8 mouse cellular contexts compared by ENCODE assay signal in genomic region chr4:32179707-32180241, GRCm38 (mm10). TPM values are rescaled to one million over a fixed set of nuclear protein-coding genes. Genes with fewer than 3 reads are reported as not detected.
DNase-seq lines count a peak whose midpoint lies in the region; ATAC-seq lines count a peak whose summit lies in the region.

No protein-coding gene starts in this region.

- no peak for ATAC-seq in forebrain, embryonic 11.5 days (replicated peaks; ENCODE audit: low FRiP score)
- ATAC-seq in megakaryocyte progenitor cell, adult 5-6 weeks (replicated peaks; ENCODE audit: poor library complexity): peak; percentile 35

- no peak overlapping the region for H3K4me2 ChIP-seq in forebrain, embryonic 11.5 days (ENCODE audit: low read depth, low read length, severe bottlenecking)

- H3K9me3 ChIP-seq in forebrain, embryonic 10.5 days: no peaks in the 10 kb centered on the region
- no peaks in the 10 kb centered on the region for H3K9me3 ChIP-seq in forebrain, embryonic 11.5 days (ENCODE audit: control insufficient read depth, low read length)

- WGBS in forebrain, embryonic 10.5 days: 63% methylated on average over 8 of the region's 8 CpGs
- 56% methylated on average over 8 of the region's 8 CpGs for WGBS in forebrain, embryonic 11.5 days

- peak overlapping the region; percentile 60 for H3K27ac ChIP-seq in forebrain, embryonic 10.5 days
- H3K27ac ChIP-seq in forebrain, embryonic 11.5 days (ENCODE audit: low read depth, low read length): no peak overlapping the region

- DNase-seq in forebrain, embryonic 10.5 days (ENCODE audit: extremely low spot score, low spot score): no peak
- DNase-seq in forebrain, embryonic 11.5 days (ENCODE audit: low spot score): no peak
- peak; percentile 48 to 55 for DNase-seq in adrenal gland, postnatal 36 days
- DNase-seq in gonadal fat pad, adult 2 months (ENCODE audit: low read depth): peak; percentile 84
- DNase-seq in kidney, adult 8-10 months: peak; percentile 47 to 66
- DNase-seq in cerebellum, postnatal 14 days: no peak
- DNase-seq in left cerebral cortex, adult 18-20 months (ENCODE audit: low spot score in 2 of 2): no peak

- H3K36me3 ChIP-seq in forebrain, embryonic 10.5 days (replicated peaks): no peaks in the 10 kb centered on the region
- H3K36me3 ChIP-seq in forebrain, embryonic 11.5 days (ENCODE audit: control insufficient read depth, insufficient read depth, low read length): no peaks in the 10 kb centered on the region

- H3K4me3 ChIP-seq in forebrain, embryonic 10.5 days: no peak overlapping the region
- no peak overlapping the region for H3K4me3 ChIP-seq in forebrain, embryonic 11.5 days (ENCODE audit: low read depth, low read length)

- no peaks in the 10 kb centered on the region for H3K27me3 ChIP-seq in forebrain, embryonic 10.5 days (ENCODE audit: poor library complexity, severe bottlenecking)
- no peaks in the 10 kb centered on the region for H3K27me3 ChIP-seq in forebrain, embryonic 11.5 days (ENCODE audit: control insufficient read depth, insufficient read depth, low read length)

- H3K4me1 ChIP-seq in forebrain, embryonic 10.5 days: peaks cover 48% of the 10 kb centered on the region
- H3K4me1 ChIP-seq in forebrain, embryonic 11.5 days (replicated peaks; ENCODE audit: control insufficient read depth, insufficient read depth, low read length): peaks cover 4% of the 10 kb centered on the region; the same call in 1 of the 2 replicates

- H3K9ac ChIP-seq in forebrain, embryonic 11.5 days (ENCODE audit: low read length): no peak overlapping the region

RNA-seq across cellular contexts. Expression of gene Bach2, which starts 58.8 kb away (rescaled TPM):
- 7.1 and 7.3 TPM in 2 replicates for polyA plus RNA-seq in forebrain, embryonic 10.5 days (2016; fragmentation: Nextera tagmentation; extraction: Ambion mirVana)
- 16.2 and 17.3 TPM in 2 replicates for polyA plus RNA-seq in forebrain, embryonic 11.5 days (2014; fragmentation: Nextera tagmentation; extraction: Ambion mirVana)
- total RNA-seq in adrenal gland, postnatal 36 days (2021): 1 to 10 TPM; 3.5 to 5.4 TPM
- polyA plus RNA-seq in gonadal fat pad, adult 2 months (2012; rRNA removed): 1.7 and 1.8 TPM in 2 replicates
- total RNA-seq in megakaryocyte progenitor cell, adult 5-6 weeks (2015): 3.1 and 3.8 TPM in 2 replicates
- 0.37 and 0.61 TPM in 2 replicates for total RNA-seq in megakaryocyte progenitor cell, adult 5-6 weeks (2017)
- total RNA-seq in left cerebral cortex, adult 18-20 months (2021): 10 to 100 TPM; 13.2 to 14.4 TPM

Comparison
In these comparisons a context has a peak if more than half of its experiments do, and no peak if none do; other contexts are left out.
1. DNase-seq: peak in adrenal gland, postnatal 36 days (2 of 2), gonadal fat pad, adult 2 months (single experiment) and kidney, adult 8-10 months (2 of 2); none in forebrain, embryonic 10.5 days (single experiment), forebrain, embryonic 11.5 days (single experiment), cerebellum, postnatal 14 days (0 of 2) and left cerebral cortex, adult 18-20 months (0 of 2).